Mouse (Mus musculus) brain, embryonic 14.5 days (tissue): ENCODE measurements around the gene Lrrk1. TPM values are rescaled to one million over a fixed set of nuclear protein-coding genes. Genes with fewer than 3 reads are reported as not detected.
A peak's percentile ranks its signal among the peaks of the same experiment; 100 is the strongest.

Source experiments
- DNase-seq: peaks from one replicate; pipeline ENCODE4 v3.0.0-alpha.2; 2011; ENCODE audit warnings: low read depth
- CTCF ChIP-seq: fragments of 200-500 bp; IDR thresholded peaks from 2 replicates; pipeline ENCODE4 v1.5.1; 2012; ENCODE audit warnings: inconsistent platforms, mild to moderate bottlenecking, moderate library complexity, borderline replicate concordance; ENCODE audit not compliant: insufficient read depth, insufficient read length; ENCODE audit errors: extremely low read depth
- POLR2A ChIP-seq: fragments of 200-500 bp; IDR thresholded peaks from 2 replicates; pipeline ENCODE4 v1.6.1; 2012; ENCODE audit warnings: mild to moderate bottlenecking, inconsistent platforms, borderline replicate concordance; ENCODE audit not compliant: poor library complexity, insufficient read depth, insufficient read length, severe bottlenecking; ENCODE audit errors: extremely low read depth
- polyA plus RNA-seq: library from polyadenylated mRNA; depleted of rRNA; stranded (reverse); fragments of >200 nt; gene quantifications from 2 replicates; pipeline ENCODE4 v1.2.3, GENCODE M21; 2012

Gene Lrrk1
- polyA plus RNA-seq, 1 experiment = 5.5 TPM

DNA sequence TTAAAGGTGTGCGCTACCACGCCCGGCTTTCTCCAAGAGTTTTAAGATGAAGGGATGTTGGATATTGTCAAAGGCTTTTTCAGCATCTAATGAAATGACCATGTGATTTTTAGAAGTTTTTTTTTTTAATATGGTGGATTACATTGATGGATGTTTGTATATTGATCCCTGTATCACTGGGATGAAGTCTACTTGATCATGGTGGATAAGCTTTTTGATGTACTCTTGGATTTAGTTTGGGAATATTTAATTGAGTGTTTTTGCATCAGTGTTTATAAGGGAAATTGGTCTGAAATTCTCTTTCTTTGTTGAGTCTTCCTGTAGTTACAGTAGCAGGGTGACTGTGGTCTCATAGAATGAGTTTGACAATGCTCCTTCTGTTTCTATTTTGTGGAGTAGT lies 150.0 kb downstream of the Lrrk1 start:
- TF ChIP-seq POLR2A (no peak), CTCF (no peak)
- DNase-seq = no peak

GRCm38 (mm10) chr7:66233947-66234516 lies 154.1 kb downstream of the Lrrk1 start:
- DNase-seq = no peak
- TF ChIP-seq CTCF = no peak
- no peak for TF ChIP-seq POLR2A

DNA sequence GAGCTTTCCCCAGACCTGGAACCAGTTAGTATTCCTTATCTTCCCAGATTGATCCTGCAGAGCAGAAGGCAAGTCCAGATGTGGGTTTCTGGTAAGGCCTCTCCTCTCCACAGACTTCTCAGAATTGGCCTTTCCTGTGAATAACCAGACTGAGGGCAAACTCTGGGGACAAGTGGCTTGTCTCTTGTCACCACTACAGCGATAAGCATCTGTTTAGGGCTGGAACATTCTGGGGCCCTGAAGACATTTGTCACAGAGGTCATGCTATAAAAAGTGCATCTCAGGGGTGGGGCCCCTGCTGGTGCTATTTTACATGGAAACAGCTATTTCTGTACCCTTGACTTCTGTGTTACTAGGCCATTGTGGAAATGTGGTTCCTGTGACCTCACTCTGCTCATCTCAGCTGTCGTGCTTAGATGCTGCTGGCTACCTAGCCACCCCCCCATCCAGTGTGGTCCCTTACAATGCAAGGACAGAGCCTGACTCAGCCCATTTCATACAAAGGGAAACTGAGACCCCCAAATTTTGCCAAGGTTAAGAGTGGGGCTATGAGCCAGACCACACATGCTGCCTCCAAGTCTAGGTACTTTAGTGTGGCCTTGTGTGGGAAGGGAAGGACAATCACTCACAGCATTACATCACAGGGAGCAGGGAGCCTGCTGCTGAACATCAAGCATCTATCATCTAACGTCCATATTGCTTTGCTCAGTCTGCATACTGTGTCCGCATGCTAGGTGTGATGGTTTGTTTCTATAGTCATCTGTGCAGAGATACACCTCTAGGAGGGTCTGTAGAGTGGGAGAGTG lies 154.8 kb downstream of the Lrrk1 start:
- no peak for TF ChIP-seq CTCF
- TF ChIP-seq POLR2A = no peak
- no peak for DNase-seq

DNA sequence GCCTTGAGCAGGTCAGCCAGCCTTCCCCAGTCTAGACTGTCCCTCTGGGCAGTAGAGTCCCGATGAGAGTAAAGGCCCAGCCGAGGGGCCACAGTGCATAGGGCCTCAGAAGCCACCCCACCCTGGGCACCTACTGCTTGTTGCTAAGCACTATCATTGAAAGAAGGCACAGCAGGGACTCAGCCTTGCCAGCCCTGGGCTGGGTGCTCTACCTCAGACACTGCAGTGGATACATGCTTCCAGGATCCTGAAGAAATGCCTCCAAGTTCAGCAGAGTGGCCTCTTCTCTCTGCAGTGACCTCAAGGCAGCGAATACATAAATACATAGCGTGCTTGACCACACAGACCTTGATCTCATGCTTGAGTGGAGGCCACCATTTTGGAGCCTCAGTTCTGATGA lies 156.3 kb downstream of the Lrrk1 start:
- no peak for TF ChIP-seq POLR2A
- DNase-seq = no peak

DNA sequence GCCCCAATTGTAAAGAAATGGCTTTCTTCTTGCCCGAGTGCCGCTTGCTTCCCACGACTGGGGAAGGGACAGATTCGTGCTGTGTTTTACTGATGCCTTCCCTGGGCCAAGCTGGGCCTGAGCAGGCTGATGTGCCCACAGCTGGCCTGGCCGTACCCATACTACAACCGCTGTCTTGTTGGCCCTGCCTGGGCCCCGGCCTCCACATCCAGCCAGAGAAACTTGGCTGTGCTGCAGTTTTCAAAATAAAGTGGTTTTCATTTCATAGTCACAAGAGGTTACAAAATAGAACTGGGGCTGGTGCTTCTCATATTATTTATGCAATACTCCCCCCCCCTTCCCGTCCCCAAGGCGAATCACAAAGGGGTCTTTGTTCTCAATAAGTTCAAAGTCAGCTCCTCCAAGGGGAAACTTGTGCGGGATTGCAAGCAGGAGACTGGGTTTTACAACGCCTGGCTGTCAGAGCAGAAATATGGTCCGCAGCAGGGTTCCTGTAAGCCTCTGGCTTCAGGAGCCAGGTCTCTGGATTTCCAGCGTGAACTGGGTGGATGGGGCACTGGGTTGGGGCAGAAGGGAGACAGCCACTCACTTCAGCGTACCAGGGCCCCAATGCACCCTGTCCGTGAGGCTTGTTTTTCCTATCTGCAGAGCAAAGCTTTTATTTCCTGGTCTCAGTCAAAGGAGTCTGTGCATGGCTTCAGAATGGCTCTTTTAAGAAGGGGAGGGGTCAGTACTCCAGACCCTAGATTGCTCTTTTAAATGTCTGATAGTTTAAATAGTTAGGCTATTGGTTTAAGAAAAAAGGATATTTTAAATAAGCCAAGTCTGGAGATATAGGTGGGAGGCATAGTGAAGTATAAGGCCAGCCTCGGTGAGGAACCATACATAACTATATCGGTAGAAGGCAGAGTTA lies 157.3 kb downstream of the Lrrk1 start:
- TF ChIP-seq POLR2A = no peak
- no peak for TF ChIP-seq CTCF
- peak; percentile 77 for DNase-seq

GRCm38 (mm10) chr7:66230246-66230637 lies 157.9 kb downstream of the Lrrk1 start:
- no peak for DNase-seq
- TF ChIP-seq POLR2A = no peak
- no peak for TF ChIP-seq CTCF

GRCm38 (mm10) chr7:66229433-66229832 lies 158.7 kb downstream of the Lrrk1 start:
- no peak for DNase-seq
- TF ChIP-seq CTCF = no peak
- no peak for TF ChIP-seq POLR2A

- TF ChIP-seq POLR2A = no peak
- no peak for TF ChIP-seq CTCF
- no peak for DNase-seq
Observed at GRCm38 (mm10) chr7:66228610-66228920, 159.6 kb downstream of the Lrrk1 start.

DNA sequence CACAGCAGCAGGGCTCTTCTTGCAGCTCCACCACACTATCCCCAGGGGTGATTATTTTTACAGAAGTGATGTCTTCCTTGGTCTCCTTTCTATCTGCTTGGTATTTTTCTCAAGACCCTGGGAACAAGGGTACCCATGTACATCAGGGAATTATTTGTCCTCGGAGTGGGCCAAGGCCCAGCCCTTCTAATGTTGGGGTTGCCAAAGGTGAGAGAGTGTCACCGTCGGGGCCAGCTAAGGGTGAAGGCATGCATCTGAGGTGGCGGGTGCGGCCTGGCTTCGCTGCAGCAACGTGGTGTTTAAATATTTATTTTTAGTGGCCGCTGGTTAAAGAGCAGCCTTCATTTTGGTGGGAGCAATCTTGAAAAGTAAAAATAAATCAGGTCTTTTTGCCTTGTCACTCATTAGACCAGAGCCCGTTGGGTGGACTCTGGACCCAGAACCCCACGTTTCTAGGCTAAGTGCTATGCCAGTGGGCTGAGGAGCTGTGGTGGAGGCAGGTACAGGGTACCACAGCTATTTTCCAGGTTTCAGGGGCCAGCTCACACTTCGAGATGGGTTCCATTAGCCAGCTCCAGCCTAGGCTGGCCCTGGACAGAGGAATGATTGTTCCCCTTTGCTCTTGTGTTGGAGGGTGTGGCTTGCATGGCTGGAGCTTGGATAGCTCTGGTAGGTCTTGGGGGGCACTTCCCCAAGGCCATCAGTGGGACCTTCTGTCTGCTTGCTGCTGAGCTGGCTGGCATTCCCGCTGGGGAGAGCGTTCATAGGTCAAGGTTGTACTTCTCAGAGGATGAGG lies 160.1 kb downstream of the Lrrk1 start:
- no peak for DNase-seq

GRCm38 (mm10) chr7:66225881-66226280 lies 162.3 kb downstream of the Lrrk1 start:
- no peak for DNase-seq
- no peak for TF ChIP-seq POLR2A
- TF ChIP-seq CTCF = no peak

More for the DNA sequence above, 160.1 kb downstream of the Lrrk1 start:
- TF ChIP-seq CTCF = no peak
- no peak for TF ChIP-seq POLR2A

DNA sequence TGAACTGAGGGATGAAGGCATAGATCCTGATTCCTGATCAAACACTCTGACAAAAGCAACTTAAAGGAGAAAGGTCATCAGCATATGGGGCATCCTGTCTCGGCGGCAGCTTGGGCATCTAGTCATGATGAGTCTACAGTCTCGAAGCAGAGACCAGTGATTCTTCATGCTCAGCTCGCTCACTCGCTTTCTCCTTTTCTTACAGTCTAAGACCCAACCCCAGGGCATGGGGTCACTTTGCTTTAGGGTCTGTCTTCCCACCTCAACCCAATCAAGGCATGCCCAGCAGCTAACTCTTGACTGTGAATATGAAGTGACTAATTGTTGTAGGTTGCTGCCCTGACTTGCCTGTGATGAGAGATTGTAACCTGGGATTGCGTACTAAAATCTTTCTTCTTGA lies 163.6 kb downstream of the Lrrk1 start:
- DNase-seq = no peak
- TF ChIP-seq CTCF (no peak), POLR2A (no peak)

- TF ChIP-seq CTCF (no peak), POLR2A (no peak)
- no peak for DNase-seq
Observed at GRCm38 (mm10) chr7:66223731-66224130, 164.4 kb downstream of the Lrrk1 start.
